Mouse (Mus musculus): ENCODE measurements at regions not wholly inside any gene's neighbourhood (a gene's known extent, or its start where the extent isn't known, plus 50 kb on each side); places are given as distances from the start of the nearest gene placed in this dataset.
A peak's percentile ranks its signal among the peaks of the same experiment; 100 is the strongest.

DNA sequence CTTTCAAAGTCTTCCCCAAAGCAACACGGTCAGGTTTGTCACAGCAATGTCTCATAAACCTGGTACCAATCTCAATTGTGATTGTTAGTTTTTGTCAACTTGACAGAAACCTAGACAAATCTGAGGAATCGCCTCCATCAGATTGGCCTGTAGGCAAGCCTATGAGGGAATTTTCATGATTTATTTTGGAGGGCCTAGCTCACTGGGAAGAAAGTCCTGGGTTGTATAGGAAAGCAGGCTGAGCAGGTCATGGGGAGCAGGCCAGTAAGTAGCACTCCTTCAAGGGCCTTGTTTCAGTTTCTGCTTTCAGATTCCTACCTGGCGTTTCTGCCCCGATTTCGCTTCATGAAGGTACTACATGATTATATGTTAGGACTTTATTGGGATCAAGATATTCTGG, 144.1 kb upstream of the Cdkn2b start:
- Histone ChIP-seq H3K36me3 (replicated peaks; ENCODE audit: control insufficient read depth, insufficient read depth, low read length) (no peaks in the 10 kb centered on the region), H3K27me3 (ENCODE audit: control insufficient read depth, insufficient read depth, low read length) (no peaks in the 10 kb centered on the region), H3K9ac (replicated peaks; ENCODE audit: low read depth, low read length) (no peak overlapping the region), H3K4me2 (ENCODE audit: low read depth, low read length) (no peak overlapping the region), H3K9me3 (replicated peaks; ENCODE audit: control insufficient read depth, low read length) (no peaks in the 10 kb centered on the region), H3K4me1 (ENCODE audit: control insufficient read depth, insufficient read depth) (no peaks in the 10 kb centered on the region), H3K4me3 (ENCODE audit: low read depth, low read length) (no peak overlapping the region), H3K27ac (ENCODE audit: low read depth) (no peak overlapping the region)
- WGBS, result 88% methylated on average over 5 of the region's 5 CpGs
- ATAC-seq (ENCODE audit: insufficient read depth, low read depth) (no peak), DNase-seq (ENCODE audit: low spot score) (no peak)
- TF ChIP-seq CTCF (IDR thresholded peaks at IDR 0.05; ENCODE audit: low read depth), result no peak

DNA sequence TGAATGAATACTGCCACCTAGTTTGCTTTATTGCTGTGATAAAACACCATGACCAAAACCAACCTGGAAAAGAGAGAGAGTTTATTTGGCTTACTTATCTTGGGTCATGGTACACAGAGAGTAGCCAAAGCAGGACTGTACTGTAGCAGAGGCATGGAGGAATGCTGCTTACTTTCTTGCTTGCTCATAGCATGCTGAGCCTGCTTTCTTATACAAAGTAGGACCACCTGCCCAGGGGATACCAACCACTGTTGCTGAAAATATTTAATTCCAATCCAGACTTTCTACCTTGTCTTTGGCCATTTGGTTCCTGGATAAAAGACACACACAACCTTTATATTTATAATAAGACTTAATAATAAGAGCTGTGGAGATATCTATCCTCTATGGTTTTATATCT, 142.2 kb upstream of the Cdkn2b start:
- no peaks in the 10 kb centered on the region for H3K27me3 ChIP-seq (ENCODE audit: control insufficient read depth, insufficient read depth, low read length)
- H3K4me2 ChIP-seq (ENCODE audit: low read depth, low read length), result no peak overlapping the region
- H3K9me3 ChIP-seq (replicated peaks; ENCODE audit: control insufficient read depth, low read length), result no peaks in the 10 kb centered on the region
- no peak overlapping the region for H3K4me3 ChIP-seq (ENCODE audit: low read depth, low read length)
- no peaks in the 10 kb centered on the region for H3K36me3 ChIP-seq (replicated peaks; ENCODE audit: control insufficient read depth, insufficient read depth, low read length)
- no peak for TF ChIP-seq CTCF (IDR thresholded peaks at IDR 0.05; ENCODE audit: low read depth)
- TF ChIP-seq EP300 (IDR thresholded peaks at IDR 0.05; ENCODE audit: low read depth), result no peak
- no peak overlapping the region for H3K9ac ChIP-seq (replicated peaks; ENCODE audit: low read depth, low read length)
- no peak for ATAC-seq (ENCODE audit: insufficient read depth, low read depth)
- H3K4me1 ChIP-seq (ENCODE audit: control insufficient read depth, insufficient read depth), result no peaks in the 10 kb centered on the region
- no peak overlapping the region for H3K27ac ChIP-seq (ENCODE audit: low read depth)
- no peak for DNase-seq (ENCODE audit: low spot score)

GRCm38 (mm10) chr4:89451741-89452140, 140.9 kb upstream of the Cdkn2b start:
- Histone ChIP-seq H3K9me3 (replicated peaks; ENCODE audit: control insufficient read depth, low read length) (no peaks in the 10 kb centered on the region), H3K9ac (replicated peaks; ENCODE audit: low read depth, low read length) (no peak overlapping the region), H3K27me3 (ENCODE audit: control insufficient read depth, insufficient read depth, low read length) (no peaks in the 10 kb centered on the region), H3K4me2 (ENCODE audit: low read depth, low read length) (no peak overlapping the region), H3K4me1 (ENCODE audit: control insufficient read depth, insufficient read depth) (0 out of 2 replicates have a peak, but pooled peaks cover under 1% of the 10 kb centered on the region), H3K36me3 (replicated peaks; ENCODE audit: control insufficient read depth, insufficient read depth, low read length) (no peaks in the 10 kb centered on the region), H3K27ac (ENCODE audit: low read depth) (no peak overlapping the region), H3K4me3 (ENCODE audit: low read depth, low read length) (no peak overlapping the region)
- no peak for DNase-seq (ENCODE audit: low spot score)
- no peak for ATAC-seq (ENCODE audit: insufficient read depth, low read depth)
- no peak for TF ChIP-seq EP300 (IDR thresholded peaks at IDR 0.05; ENCODE audit: low read depth)
- TF ChIP-seq CTCF (IDR thresholded peaks at IDR 0.05; ENCODE audit: low read depth), result no peak
- 71% methylated on average over 2 of the region's 2 CpGs for WGBS

- Histone ChIP-seq H3K9ac (replicated peaks; ENCODE audit: low read depth, low read length) (no peak overlapping the region), H3K9me3 (replicated peaks; ENCODE audit: control insufficient read depth, low read length) (no peaks in the 10 kb centered on the region), H3K36me3 (replicated peaks; ENCODE audit: control insufficient read depth, insufficient read depth, low read length) (no peaks in the 10 kb centered on the region), H3K4me1 (ENCODE audit: control insufficient read depth, insufficient read depth) (peaks cover 18% of the 10 kb centered on the region; the same call in 1 of the 2 replicates), H3K27ac (ENCODE audit: low read depth) (no peak overlapping the region), H3K27me3 (ENCODE audit: control insufficient read depth, insufficient read depth, low read length) (no peaks in the 10 kb centered on the region), H3K4me3 (ENCODE audit: low read depth, low read length) (no peak overlapping the region), H3K4me2 (ENCODE audit: low read depth, low read length) (no peak overlapping the region)
- TF ChIP-seq CTCF (IDR thresholded peaks at IDR 0.05; ENCODE audit: low read depth) (no peak; the same call in 1 of the 2 replicates), EP300 (IDR thresholded peaks at IDR 0.05; ENCODE audit: low read depth) (no peak)
- DNase-seq (ENCODE audit: low spot score), result no peak
- 70% methylated on average over 8 of the region's 8 CpGs for WGBS
- ATAC-seq (ENCODE audit: insufficient read depth, low read depth), result no peak
Measured at GRCm38 (mm10) chr4:89446765-89447487, 136.1 kb upstream of the Cdkn2b start.

- H3K4me3 ChIP-seq (ENCODE audit: low read depth, low read length), result no peak overlapping the region
- H3K27ac ChIP-seq (ENCODE audit: low read depth), result 0 out of 2 replicates have a peak overlapping the region, but pooled peaks have one; percentile 20
- no peaks in the 10 kb centered on the region for H3K9me3 ChIP-seq (replicated peaks; ENCODE audit: control insufficient read depth, low read length)
- TF ChIP-seq CTCF (IDR thresholded peaks at IDR 0.05; ENCODE audit: low read depth), result no peak
- TF ChIP-seq EP300 (IDR thresholded peaks at IDR 0.05; ENCODE audit: low read depth), result no peak
- 42% methylated on average over 6 of the region's 6 CpGs for WGBS
- peak overlapping the region; percentile 21; the same call in 1 of the 2 replicates for H3K4me2 ChIP-seq (ENCODE audit: low read depth, low read length)
- ATAC-seq (ENCODE audit: insufficient read depth, low read depth), result peak; percentile 20; the same call in 1 of the 2 replicates
- H3K9ac ChIP-seq (replicated peaks; ENCODE audit: low read depth, low read length), result no peak overlapping the region
- no peak for DNase-seq (ENCODE audit: low spot score)
- H3K36me3 ChIP-seq (replicated peaks; ENCODE audit: control insufficient read depth, insufficient read depth, low read length), result no peaks in the 10 kb centered on the region
- peaks cover 18% of the 10 kb centered on the region; the same call in 1 of the 2 replicates for H3K4me1 ChIP-seq (ENCODE audit: control insufficient read depth, insufficient read depth)
- no peaks in the 10 kb centered on the region for H3K27me3 ChIP-seq (ENCODE audit: control insufficient read depth, insufficient read depth, low read length)
Measured at GRCm38 (mm10) chr4:89446156-89446716, 135.4 kb upstream of the Cdkn2b start.
